Mouse (Mus musculus) kidney, postnatal 0 days (tissue): ENCODE results near the gene Olfr734. TPM values are rescaled to one million over a fixed set of nuclear protein-coding genes. Genes with fewer than 3 reads are reported as not detected.

Source experiments
- ATAC-seq: fragments of 200-750 bp; cut with Nextera tagmentation; replicated peaks from 2 replicates; pipeline ENCODE4 v1.8.0; 2017; ENCODE audit warnings: low read depth, moderate number of reproducible peaks, moderate TSS enrichment, moderate library complexity; ENCODE audit not compliant: low FRiP score
- DNase-seq: peaks from one replicate; pipeline ENCODE4 v3.0.0-alpha.2; 2016; ENCODE audit warnings: low spot score
- H3K27ac ChIP-seq: fragments of 300-500 bp; sonication (generic); 2 replicates; pipeline ENCODE4 v1.5.1; 2014; ENCODE audit warnings: mild to moderate bottlenecking
- H3K27me3 ChIP-seq: fragments of 300-500 bp; sonication (generic); 2 replicates; pipeline ENCODE4 v1.6.1; 2014; ENCODE audit warnings: low read length, mixed read lengths; ENCODE audit not compliant: insufficient read depth
- H3K36me3 ChIP-seq: fragments of 300-500 bp; sonication (generic); 2 replicates; pipeline ENCODE4 v1.6.1; 2014; ENCODE audit warnings: low read length, mixed read lengths; ENCODE audit not compliant: insufficient read depth
- H3K4me1 ChIP-seq: fragments of 300-500 bp; sonication (generic); replicated peaks from 2 replicates; pipeline ENCODE4 v1.6.1; 2014; ENCODE audit warnings: antibody characterized with exemption, low read length, mixed read lengths; ENCODE audit not compliant: insufficient read depth
- H3K4me2 ChIP-seq: fragments of 300-500 bp; sonication (generic); 2 replicates; pipeline ENCODE4 v1.6.1; 2014; ENCODE audit warnings: mild to moderate bottlenecking, low read length, moderate library complexity, mixed read lengths
- H3K4me3 ChIP-seq: fragments of 300-500 bp; sonication (generic); replicated peaks from 2 replicates; pipeline ENCODE4 v1.5.1; 2014; ENCODE audit warnings: low read depth, low read length
- H3K9ac ChIP-seq: fragments of 300-500 bp; sonication (generic); 2 replicates; pipeline ENCODE4 v1.6.1; 2014; ENCODE audit warnings: low read depth, low read length
- H3K9me3 ChIP-seq: fragments of 300-500 bp; sonication (generic); replicated peaks from 2 replicates; pipeline ENCODE4 v1.6.1; 2016; ENCODE audit warnings: low read length, inconsistent platforms, mixed read lengths
- CTCF ChIP-seq: IDR thresholded peaks from 2 replicates; pipeline ENCODE4 v1.5.1; 2016; ENCODE audit warnings: antibody characterized with exemption, low read depth, mild to moderate bottlenecking, moderate library complexity
- WGBS: fragments of 180-500 bp; shearing (Covaris S2); extraction: QIAGEN DNeasy Blood & Tissue Kit; methylation state at CpG from one replicate; pipeline ENCODE4 v1.1.7; 2014; 5-methylcytosine and 5-hydroxymethylcytosine counted together
- polyA plus RNA-seq: library from polyadenylated mRNA; unstranded; fragments of >200 nt; fragmentation: Nextera tagmentation; extraction: Ambion mirVana; gene quantifications from 2 replicates; pipeline ENCODE4 v1.2.1, GENCODE M21; 2015

Gene Olfr734
- not detected in 2 replicates for polyA plus RNA-seq

GRCm38 (mm10) chr14:50326661-50327060, at the start of gene Olfr734:
Olfr734 (minus strand) TSS chr14:50326761.
- ATAC-seq, result no peak
- Histone ChIP-seq H3K4me3 (no peak within 1 kb of the TSS), H3K4me2 (no peak within 1 kb of the TSS), H3K27ac (no peak within 1 kb of the TSS), H3K4me1 (no peaks in the 10 kb centered on the region), H3K36me3 (no peaks in the 10 kb centered on the region), H3K9ac (no peak within 1 kb of the TSS), H3K27me3 (no peaks in the 10 kb centered on the region), H3K9me3 (no peaks in the 10 kb centered on the region)
- no peak for DNase-seq
- 56% methylated on average over 1 of the region's 1 CpGs for WGBS
- TF ChIP-seq CTCF, result no peak

- Histone ChIP-seq H3K9me3 (no peaks in the 10 kb centered on the region), H3K4me3 (no peak overlapping the region), H3K27ac (no peak overlapping the region), H3K9ac (no peak overlapping the region), H3K4me2 (no peak overlapping the region), H3K27me3 (no peaks in the 10 kb centered on the region), H3K4me1 (no peaks in the 10 kb centered on the region), H3K36me3 (no peaks in the 10 kb centered on the region)
- no peak for DNase-seq
- ATAC-seq, result no peak
- TF ChIP-seq CTCF, result no peak
- WGBS, result 79% methylated on average over 2 of the region's 2 CpGs
Observed at GRCm38 (mm10) chr14:50363561-50363960, 37.0 kb upstream of the Olfr734 start.

- WGBS, result 84% methylated on average over 3 of the region's 3 CpGs
- Histone ChIP-seq H3K4me3 (no peak overlapping the region), H3K4me2 (no peak overlapping the region), H3K9me3 (no peaks in the 10 kb centered on the region), H3K27me3 (no peaks in the 10 kb centered on the region), H3K9ac (no peak overlapping the region), H3K36me3 (no peaks in the 10 kb centered on the region), H3K4me1 (no peaks in the 10 kb centered on the region), H3K27ac (no peak overlapping the region)
- ATAC-seq (no peak), DNase-seq (no peak)
- TF ChIP-seq CTCF, result no peak
Observed at GRCm38 (mm10) chr14:50360480-50360879, 33.9 kb upstream of the Olfr734 start.

GRCm38 (mm10) chr14:50357593-50357992, 31.0 kb upstream of the Olfr734 start, which contains the start of gene Tlr11:
Tlr11 (plus strand) TSS chr14:50357914.
- H3K9ac ChIP-seq, result no peak within 1 kb of the TSS
- 68% methylated on average over 2 of the region's 2 CpGs for WGBS
- DNase-seq (no peak), ATAC-seq (no peak)
- TF ChIP-seq CTCF, result no peak
- H3K4me2 ChIP-seq, result no peak within 1 kb of the TSS
- H3K4me3 ChIP-seq, result no peak within 1 kb of the TSS
- H3K9me3 ChIP-seq, result no peaks in the 10 kb centered on the region
- H3K4me1 ChIP-seq, result no peaks in the 10 kb centered on the region
- no peaks in the 10 kb centered on the region for H3K36me3 ChIP-seq
- no peak within 1 kb of the TSS for H3K27ac ChIP-seq
- H3K27me3 ChIP-seq, result no peaks in the 10 kb centered on the region

- Histone ChIP-seq H3K4me3 (no peak overlapping the region), H3K27me3 (no peaks in the 10 kb centered on the region), H3K4me1 (no peaks in the 10 kb centered on the region), H3K9me3 (no peaks in the 10 kb centered on the region), H3K9ac (no peak overlapping the region), H3K27ac (no peak overlapping the region), H3K4me2 (no peak overlapping the region), H3K36me3 (no peaks in the 10 kb centered on the region)
- no peak for TF ChIP-seq CTCF
- WGBS, result 79% methylated on average over 2 of the region's 2 CpGs
- DNase-seq, result no peak
- no peak for ATAC-seq
Observed at GRCm38 (mm10) chr14:50356725-50357124, 30.2 kb upstream of the Olfr734 start.

- DNase-seq (no peak), ATAC-seq (peak; percentile 59; the same call in 1 of the 2 replicates)
- H3K4me1 ChIP-seq, result no peaks in the 10 kb centered on the region
- H3K4me2 ChIP-seq, result no peak overlapping the region
- no peaks in the 10 kb centered on the region for H3K27me3 ChIP-seq
- TF ChIP-seq CTCF, result peak; percentile 66
- H3K27ac ChIP-seq, result no peak overlapping the region
- no peaks in the 10 kb centered on the region for H3K36me3 ChIP-seq
- H3K9me3 ChIP-seq, result no peaks in the 10 kb centered on the region
- H3K9ac ChIP-seq, result no peak overlapping the region
- 37% methylated on average over 3 of the region's 3 CpGs for WGBS
- no peak overlapping the region for H3K4me3 ChIP-seq
Observed at GRCm38 (mm10) chr14:50352438-50352837, 25.9 kb upstream of the Olfr734 start.

GRCm38 (mm10) chr14:50348796-50349195, 22.2 kb upstream of the Olfr734 start, which contains the start of gene Olfr735:
Olfr735 (minus strand) TSS chr14:50348872.
- H3K9me3 ChIP-seq, result no peaks in the 10 kb centered on the region
- H3K9ac ChIP-seq, result no peak within 1 kb of the TSS
- no peak within 1 kb of the TSS for H3K4me2 ChIP-seq
- no peaks in the 10 kb centered on the region for H3K27me3 ChIP-seq
- no peaks in the 10 kb centered on the region for H3K4me1 ChIP-seq
- no peak within 1 kb of the TSS for H3K27ac ChIP-seq
- no peak within 1 kb of the TSS for H3K4me3 ChIP-seq
- DNase-seq, result no peak
- WGBS, result 84% methylated on average over 2 of the region's 2 CpGs
- no peak for TF ChIP-seq CTCF
- ATAC-seq, result no peak
- no peaks in the 10 kb centered on the region for H3K36me3 ChIP-seq
